Mouse (Mus musculus) skeletal muscle tissue, adult 2 months (tissue): ENCODE data around the gene Cdh4.

Experiments
- DNase-seq: peaks from one replicate; pipeline ENCODE4 v3.0.0-alpha.2; 2012; ENCODE audit warnings: low read depth, low spot score

Cdh4 gene

DNA sequence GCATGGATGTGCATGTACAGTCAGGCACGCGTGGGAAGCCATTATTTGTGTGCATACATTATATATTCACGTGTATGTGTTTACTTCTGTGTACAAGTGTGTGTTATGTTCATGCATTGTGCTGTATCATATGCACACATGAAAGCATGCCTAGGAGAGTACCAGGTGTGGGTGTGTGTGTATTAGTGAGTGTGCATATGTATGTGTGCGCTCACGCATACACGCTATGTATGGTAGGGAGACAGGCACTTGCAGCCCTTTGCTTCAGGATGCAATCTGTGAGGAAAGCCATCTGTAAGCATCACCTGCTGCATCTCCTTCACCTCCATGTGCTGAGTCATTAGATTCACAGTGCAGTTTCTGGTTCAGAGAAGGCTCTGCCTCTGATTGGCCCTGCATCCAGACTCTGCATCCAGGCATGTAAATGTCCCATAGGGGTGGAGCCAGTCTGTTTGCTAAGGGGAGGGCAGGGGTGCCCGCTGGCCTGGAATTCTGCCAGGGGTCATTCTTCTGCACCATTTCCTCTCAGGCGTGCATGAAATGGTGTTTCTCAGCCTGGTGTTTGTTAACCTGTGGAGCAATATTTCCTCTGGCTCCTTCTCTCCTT lies 25.7 kb downstream of the Cdh4 start:
- no peak for DNase-seq

DNA sequence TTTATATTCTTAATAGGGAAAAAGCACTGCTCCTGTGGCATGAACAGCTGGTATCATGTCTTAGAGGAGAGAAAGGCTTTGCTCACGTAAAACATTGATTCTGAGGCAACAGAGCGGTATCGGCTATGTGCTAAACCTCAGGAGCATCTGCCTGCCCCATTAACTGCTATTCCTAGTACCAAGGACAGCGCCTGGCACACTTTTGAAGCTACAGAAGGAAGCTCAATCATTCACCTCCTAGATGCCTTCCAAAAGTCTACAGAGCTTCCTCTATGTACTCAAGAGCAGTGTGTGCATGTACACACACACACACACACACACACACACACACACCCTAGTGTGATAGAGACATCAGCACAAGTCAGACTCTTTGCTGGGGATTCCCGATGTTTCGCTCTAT lies 34.4 kb downstream of the Cdh4 start:
- no peak for DNase-seq

GRCm38 (mm10) chr2:179480800-179481200 lies 38.6 kb downstream of the Cdh4 start:
- no peak for DNase-seq

- DNase-seq, result no peak
Observed at GRCm38 (mm10) chr2:179481363-179481762, 39.1 kb downstream of the Cdh4 start.

DNA sequence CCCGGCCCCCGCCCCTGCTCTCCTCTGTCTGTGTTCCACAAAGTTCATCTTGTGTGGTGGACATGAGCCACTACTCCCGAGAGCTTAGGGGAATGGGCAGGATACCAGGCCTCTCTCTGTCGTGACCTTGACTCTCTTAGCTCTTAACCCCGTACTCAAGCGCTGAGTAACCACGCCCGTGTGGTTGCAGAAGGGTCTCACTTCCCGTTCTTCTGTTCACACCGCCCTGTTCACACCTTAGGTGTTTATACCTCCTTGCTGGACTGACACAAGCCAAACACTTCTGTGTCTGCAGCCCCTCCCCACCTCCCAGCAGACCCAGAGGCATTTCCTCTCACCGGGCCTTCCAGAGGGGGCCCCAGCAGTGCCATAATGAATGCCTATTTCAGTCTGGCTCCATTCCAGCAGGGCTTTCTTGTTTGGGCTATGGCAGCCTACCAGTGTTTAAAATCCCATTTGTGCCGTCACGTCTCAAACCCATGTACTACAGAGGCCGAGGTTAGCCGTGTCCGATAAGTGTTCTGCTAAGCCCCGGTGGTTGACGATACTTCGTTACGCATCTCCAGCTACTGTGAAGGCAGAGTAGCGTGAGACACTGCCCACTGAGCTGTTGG lies 46.4 kb downstream of the Cdh4 start:
- DNase-seq, result no peak

GRCm38 (mm10) chr2:179491891-179492290 lies 49.7 kb downstream of the Cdh4 start:
- DNase-seq, result no peak

- DNase-seq, result no peak
Observed at GRCm38 (mm10) chr2:179494276-179494675, 52.0 kb downstream of the Cdh4 start.

DNA sequence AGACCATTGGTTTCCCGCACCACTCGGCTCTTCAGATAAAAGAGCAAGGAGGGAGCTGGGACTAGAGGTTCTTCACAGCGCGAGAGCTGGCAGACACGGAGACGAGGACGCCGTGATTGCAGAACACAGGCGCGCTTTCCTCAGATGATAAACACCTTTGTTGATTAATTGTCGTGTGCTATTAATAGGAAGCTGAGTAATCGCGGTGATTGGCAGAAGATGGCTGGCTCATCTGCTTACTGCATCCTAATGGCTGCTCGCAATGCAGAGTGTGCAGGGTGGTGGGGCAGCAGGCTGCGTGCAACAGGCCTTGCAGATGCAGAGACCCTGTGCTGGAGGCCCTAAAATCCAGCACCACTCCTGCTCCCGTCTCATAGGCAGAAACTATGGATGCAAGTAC lies 68.2 kb downstream of the Cdh4 start:
- DNase-seq, result no peak

DNA sequence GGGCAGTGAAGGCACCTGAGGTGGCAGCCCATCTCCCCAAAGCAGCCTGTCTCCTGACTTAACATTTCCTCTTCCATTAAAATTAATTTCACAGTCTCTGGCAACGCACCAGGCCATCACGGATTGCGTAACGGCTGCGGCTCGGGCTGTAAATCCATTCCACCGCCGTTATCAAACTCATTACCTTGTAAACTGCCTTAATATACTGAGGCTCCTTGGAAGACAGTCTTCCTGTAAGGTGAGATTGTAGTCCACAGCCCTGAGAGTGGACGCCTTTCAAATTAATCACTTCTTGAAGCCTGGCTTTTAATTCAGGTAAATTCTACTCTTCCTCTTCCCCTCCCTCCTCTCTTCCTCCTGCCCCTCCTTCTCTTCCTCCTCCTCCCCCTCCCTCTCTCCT lies 74.3 kb downstream of the Cdh4 start:
- no peak for DNase-seq

DNA sequence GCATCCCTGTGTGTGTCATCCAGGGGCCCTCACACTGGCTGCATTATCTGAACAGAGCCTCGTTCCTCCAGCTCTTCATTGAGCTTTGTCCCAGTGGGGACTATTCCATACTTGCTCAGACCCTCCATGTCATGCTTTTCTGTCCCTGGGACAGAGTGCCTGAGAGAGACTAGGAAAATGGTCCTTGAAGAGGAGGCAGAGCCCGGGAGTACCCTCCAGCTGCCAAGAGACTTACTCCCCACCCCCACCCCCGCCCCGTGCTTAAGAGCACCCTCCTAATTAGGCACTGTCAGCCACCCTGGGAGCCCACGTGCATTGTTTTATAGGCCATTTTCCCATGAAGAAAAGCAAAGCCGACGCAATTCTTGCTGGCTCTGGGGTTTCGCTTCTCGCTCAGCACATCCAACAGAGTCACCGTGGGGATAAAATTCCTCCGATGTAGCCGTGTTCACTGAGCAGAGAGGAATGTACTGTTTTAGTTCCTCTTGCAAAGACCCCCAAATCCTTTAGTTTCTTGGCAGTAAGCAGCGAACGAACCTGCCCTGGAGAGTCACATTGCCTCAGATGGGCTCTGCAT lies 76.3 kb downstream of the Cdh4 start:
- no peak for DNase-seq

GRCm38 (mm10) chr2:179519161-179519560 lies 76.9 kb downstream of the Cdh4 start:
- no peak for DNase-seq

DNA sequence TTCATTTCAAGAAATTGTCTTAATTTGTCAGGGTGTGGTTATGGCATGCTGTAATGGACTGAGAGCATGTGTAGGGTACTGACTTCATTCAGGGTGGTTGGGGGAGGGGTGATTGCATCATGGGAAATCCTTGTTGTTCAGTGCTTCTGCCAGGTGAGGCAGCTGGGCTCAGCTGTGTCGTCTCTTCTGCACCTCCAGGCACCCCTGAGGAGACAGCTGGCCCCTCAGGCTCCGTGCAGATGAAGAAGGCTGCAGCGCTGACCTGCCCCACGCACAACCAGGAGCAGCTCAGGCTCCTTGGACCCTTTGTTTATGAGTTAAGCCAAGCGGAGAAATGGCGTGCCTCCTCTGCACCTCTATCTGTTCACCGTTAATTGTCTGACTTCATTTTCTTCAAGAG lies 77.7 kb downstream of the Cdh4 start:
- no peak for DNase-seq

DNA sequence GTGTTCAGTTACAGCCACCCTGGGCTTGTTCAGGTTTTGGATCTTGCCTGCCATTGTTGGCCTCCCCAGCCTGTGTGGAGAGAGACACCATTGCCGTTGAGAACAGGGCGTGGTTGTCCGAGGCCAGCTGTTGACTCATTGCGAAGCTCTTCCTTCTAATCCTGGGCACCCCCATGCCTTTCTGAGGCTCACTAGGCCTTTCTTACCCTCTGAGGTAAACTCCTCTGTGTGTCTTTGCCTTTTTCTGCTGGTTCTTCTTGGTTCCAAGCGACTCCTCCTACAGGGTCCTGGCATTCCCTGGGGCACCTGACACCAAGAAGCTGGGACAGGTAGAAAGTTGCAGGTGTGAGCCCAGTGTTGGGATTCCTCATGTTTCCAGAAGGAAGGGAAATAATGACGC lies 78.7 kb downstream of the Cdh4 start:
- DNase-seq, result no peak

GRCm38 (mm10) chr2:179521444-179521843 lies 79.2 kb downstream of the Cdh4 start:
- no peak for DNase-seq

GRCm38 (mm10) chr2:179522141-179522540 lies 79.9 kb downstream of the Cdh4 start:
- no peak for DNase-seq

DNA sequence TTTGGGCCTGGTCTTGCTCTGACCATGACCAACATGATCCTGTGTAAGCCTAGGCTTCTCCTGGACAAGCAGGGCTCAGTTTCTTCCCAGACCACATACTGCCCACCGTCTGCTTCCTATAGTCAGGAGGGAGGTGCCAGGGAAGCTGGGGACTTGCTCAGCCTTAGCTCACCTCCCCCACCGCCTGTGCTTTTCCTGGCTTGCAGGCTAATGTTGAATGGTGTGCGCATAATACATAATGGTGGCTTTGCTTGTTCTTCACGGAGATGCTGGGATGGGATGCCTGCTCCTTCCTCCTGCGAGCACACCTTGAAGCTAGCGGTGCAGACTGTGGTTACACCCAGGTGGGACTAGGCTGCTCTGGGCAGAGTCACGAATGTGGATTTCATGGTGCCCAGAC lies 84.7 kb downstream of the Cdh4 start:
- DNase-seq, result no peak

GRCm38 (mm10) chr2:179530436-179531040 lies 88.3 kb downstream of the Cdh4 start:
- no peak for DNase-seq

- DNase-seq, result no peak
Observed at GRCm38 (mm10) chr2:179533196-179533595, 91.0 kb downstream of the Cdh4 start.

- DNase-seq, result no peak
Observed at GRCm38 (mm10) chr2:179533881-179534280, 91.7 kb downstream of the Cdh4 start.

DNA sequence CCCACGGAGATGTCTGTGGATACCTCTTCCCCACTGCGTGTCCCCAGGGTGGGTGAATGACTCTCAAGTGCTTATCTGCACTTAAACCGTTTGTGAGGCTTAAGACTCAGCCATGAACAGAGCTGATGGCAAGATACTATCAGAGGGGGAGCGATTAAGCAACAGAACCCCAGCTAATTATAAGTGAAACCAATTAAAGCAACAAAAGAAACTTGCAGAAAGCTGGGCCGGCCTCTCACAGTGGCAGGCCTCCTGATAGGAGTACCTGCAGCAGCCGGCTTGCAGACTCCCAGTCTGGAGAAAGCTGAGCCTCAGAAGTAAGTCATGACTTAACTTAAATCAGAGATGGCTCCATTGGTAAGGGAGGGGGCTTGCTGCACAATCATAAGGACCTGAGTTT lies 93.0 kb downstream of the Cdh4 start:
- DNase-seq, result no peak

GRCm38 (mm10) chr2:179536762-179537161 lies 94.5 kb downstream of the Cdh4 start:
- DNase-seq, result no peak

DNA sequence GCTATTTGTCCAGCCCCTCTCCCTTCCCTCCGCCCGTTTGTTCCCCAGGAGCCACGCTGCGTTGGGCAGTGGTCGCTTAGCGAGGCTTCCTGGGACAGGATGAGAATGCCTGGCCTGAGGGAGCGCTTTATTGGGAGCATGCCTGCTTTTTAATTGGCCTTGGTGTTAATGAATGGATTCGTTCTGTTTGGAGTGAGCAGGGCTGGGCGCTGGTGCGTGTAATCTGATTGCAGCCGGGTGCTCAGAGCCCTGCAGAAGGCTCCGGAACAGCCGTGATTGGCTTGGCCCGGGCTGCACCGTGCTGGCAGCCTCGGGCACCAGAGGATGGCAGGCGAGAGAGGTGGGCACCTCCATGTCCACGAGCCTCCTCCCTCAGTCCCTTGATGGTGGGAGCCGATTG lies 95.2 kb downstream of the Cdh4 start:
- DNase-seq, result no peak

- no peak for DNase-seq
Observed at GRCm38 (mm10) chr2:179537800-179538450, 95.7 kb downstream of the Cdh4 start.
